Mouse (Mus musculus): ENCODE data around the gene BC030499. TPM values are rescaled to one million over a fixed set of nuclear protein-coding genes. Genes with fewer than 3 reads are reported as not detected.
A peak's percentile ranks its signal among the peaks of the same experiment; 100 is the strongest.
"Not testable (repeated sequence)": the region's sequence is repeated elsewhere in the genome, so short reads cannot be mapped to it uniquely, and the experiment has no call there.

BC030499 gene
- total RNA-seq (2015; ENCODE audit: low replicate concordance): not detected in 2 replicates
- total RNA-seq (2017; ENCODE audit: low replicate concordance): not detected in 2 replicates

DNA sequence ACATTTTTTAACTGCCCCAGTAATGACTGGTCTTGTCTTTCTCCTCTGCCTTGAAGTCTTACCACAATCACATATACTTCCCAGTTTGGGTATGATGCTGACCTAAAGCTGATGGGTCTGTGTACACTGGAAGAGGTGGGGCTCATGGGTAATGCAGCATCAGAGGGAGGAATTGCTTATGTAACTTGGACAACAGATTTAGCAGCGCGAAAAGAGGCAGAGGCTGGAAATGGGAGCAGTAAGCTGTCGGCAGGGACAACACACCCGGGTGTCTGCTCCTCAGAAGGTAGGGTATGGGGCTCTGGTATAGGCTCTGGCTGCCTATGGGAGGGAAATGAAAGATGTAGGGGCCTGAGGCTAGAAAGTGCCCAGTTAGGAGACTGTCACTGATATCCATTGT lies at the start of gene BC030499:
BC030499 (plus strand) TSS at position 188 of the 400 bp plus-strand sequence.
- no peak for ATAC-seq (replicated peaks; ENCODE audit: low FRiP score, poor library complexity, severe bottlenecking)

DNA sequence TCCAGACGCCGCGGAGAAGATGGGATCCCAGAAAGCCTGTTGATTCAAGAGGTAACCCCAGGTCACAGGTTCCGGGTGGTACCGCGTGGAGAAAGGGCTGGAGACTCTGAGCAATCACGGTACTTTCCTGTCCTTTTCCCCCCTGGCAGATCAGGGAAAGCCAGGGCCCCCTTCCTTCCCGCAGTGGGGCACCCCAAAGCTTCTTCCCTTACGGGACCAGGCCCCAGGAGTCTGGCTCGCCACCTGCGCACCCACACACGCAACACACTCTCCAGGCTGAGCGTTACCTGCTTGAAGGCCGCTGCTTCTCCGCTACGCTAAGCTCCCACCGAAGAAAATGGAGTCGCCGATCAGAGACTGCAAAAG lies 45.4 kb upstream of the BC030499 start:
- ATAC-seq (replicated peaks; ENCODE audit: low FRiP score, poor library complexity, severe bottlenecking): peak; percentile 47

DNA sequence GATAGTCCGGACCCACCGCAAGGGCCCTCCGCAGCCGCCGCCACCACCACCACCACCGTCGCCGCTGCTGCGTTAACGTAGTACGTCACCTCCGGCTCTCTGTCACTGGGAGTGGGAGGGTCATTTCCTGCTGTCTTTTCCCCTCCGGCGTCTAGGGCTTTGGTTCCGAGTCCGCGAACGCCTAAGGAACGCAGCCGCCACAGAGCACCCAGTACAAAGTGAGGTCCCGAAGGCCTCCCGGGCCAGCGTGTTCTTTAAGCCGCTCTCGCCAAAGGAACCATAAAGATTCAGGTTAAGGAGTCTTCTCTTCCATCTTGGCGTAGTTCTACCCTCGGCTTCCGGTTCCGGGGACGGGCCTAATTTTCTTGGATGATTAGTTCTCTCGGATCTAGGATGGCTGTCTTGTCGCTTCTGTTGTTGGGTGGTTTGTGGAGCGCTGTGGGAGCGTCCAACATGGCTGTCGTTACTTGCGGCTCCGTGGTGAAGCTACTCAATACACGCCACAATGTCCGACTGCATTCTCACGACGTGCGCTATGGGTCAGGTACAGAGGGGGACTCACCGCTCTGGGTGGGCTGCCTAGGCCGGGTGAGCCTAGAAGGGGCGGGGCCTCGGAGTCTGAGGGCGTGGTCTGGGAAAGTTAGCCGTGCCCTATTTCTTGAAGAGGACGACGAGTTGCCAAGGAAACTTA lies 44.9 kb upstream of the BC030499 start, which contains the start of the genes Sdf2 and Supt6:
Sdf2 (plus strand) TSS at position 120 of the 691 bp plus-strand sequence.
Supt6 (minus strand) TSS at position 361 of the 691 bp plus-strand sequence.
- peak; percentile 94 for ATAC-seq (replicated peaks; ENCODE audit: low FRiP score, poor library complexity, severe bottlenecking)

DNA sequence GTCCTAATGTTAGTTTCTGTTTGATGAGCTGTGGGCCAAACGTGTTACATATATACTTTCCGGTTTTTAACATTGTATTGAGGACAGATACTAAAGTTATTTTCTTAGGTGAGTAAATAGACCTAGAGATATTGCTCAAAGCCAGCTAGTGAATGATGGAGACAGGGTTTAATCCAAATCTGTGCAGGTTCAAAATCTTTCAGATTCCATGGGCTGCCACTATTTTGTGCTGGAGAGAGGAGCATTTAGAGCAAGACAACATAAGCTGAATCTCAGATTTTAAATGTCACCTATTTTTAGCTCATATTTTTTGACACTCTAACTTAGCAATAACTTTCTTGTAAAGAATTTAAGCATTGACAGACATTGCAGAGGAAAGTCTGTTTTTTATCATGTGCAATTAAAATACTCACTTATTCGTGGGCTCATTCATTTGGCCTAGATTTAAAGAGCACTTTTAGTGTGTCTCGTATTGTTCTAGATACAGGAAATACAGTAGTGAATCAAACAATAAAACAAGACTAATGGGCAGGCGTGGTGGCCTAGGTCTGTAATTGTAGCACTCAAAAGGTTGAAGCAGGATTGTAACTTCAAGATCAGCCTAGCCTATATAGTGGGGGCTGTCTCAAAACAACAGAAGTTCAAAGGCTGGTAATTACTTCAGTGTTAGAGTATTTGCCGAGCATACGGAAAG lies 44.2 kb upstream of the BC030499 start:
- no peak for ATAC-seq (replicated peaks; ENCODE audit: low FRiP score, poor library complexity, severe bottlenecking)

DNA sequence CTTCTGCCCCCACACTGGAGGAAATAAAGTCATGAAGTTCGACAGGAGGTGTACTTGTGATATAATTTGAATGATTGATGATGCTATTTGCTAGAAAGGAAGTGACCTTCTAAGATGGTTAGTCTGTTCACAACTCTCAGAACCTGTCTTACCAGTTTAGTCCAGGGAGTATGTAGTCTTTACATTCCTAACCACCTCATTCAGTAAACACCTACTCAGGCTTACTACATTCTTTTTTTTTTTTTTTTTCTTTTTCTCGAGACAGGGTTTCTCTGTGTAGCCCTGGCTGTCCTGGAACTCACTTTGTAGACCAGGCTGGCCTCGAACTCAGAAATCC lies 43.7 kb upstream of the BC030499 start:
- no peak for ATAC-seq (replicated peaks; ENCODE audit: low FRiP score, poor library complexity, severe bottlenecking)

DNA sequence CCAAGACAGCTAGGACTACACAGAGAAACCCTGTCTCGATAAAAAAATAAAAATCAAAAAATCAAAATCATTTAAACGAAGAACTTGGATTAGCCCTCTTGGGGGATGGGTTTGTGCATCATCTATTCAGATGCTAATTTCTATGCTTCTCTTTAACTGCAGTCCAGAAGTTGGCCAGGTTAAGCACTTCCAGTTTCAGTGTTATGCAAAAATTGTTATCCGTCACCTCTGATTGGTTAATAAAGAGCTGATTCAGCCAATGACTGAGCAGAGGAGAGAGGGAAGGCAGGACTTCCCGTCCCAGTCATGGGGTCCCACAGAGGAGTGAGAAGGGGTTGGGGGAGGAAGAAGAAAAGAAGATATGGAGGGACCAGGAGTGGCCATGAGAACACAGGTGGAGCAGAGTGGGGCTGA lies 42.9 kb upstream of the BC030499 start:
- ATAC-seq (replicated peaks; ENCODE audit: low FRiP score, poor library complexity, severe bottlenecking): no peak

DNA sequence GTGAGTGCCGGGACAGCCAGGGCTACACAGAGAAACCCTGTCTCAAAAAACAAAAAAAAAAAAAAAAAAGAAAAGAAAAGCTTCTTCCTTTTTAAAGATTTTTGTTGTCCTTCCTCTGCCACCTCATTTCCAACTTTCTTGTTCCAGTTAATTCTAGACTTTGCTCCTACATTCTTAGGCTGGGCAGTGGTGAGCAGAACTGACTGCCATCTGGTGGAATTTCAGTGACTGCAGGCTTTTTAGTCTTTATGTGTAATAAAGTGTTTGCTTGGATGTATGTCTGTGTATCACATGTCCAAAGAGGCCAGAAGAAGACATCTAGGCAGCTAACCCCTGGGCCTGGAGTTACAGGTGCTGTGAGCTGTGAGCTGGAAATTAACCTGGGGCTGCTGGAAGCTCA lies 34.0 kb upstream of the BC030499 start:
- no peak for ATAC-seq (replicated peaks; ENCODE audit: low FRiP score, poor library complexity, severe bottlenecking)

DNA sequence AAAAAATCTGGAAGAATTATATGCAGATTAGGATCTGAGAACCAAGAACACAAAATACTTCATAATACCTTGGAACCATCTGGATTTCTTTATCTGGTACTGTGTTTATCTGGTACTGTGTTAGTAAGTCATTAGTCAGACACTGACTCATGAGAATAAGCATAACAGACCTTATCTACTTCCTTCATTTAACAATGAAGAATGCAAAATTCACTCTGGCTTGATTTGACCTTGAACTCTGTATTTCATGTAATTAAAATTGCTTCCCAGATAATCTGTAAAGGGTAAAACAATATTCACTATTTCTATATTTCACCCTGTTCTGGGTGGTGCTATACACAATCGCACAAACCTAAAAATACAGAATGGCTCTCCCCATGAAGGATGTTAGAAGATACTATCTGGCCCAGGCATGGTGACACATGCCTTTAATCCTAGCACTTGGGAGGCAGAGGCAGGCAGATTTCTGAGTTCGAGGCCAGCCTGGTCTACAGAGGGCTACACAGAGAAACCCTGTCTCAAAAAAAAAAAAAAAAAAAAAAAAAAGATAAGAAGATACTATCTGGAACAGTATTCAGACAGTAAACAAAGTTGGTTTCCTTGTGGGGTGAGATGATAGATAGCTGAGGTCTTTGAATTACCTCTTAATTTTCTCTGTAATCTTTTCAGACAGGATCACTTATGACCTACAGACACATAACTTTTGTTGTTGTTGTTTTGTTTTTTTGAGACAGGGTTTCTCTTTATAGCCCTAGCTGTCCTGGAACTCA lies 30.0 kb upstream of the BC030499 start:
- ATAC-seq (replicated peaks; ENCODE audit: low FRiP score, poor library complexity, severe bottlenecking): no peak

DNA sequence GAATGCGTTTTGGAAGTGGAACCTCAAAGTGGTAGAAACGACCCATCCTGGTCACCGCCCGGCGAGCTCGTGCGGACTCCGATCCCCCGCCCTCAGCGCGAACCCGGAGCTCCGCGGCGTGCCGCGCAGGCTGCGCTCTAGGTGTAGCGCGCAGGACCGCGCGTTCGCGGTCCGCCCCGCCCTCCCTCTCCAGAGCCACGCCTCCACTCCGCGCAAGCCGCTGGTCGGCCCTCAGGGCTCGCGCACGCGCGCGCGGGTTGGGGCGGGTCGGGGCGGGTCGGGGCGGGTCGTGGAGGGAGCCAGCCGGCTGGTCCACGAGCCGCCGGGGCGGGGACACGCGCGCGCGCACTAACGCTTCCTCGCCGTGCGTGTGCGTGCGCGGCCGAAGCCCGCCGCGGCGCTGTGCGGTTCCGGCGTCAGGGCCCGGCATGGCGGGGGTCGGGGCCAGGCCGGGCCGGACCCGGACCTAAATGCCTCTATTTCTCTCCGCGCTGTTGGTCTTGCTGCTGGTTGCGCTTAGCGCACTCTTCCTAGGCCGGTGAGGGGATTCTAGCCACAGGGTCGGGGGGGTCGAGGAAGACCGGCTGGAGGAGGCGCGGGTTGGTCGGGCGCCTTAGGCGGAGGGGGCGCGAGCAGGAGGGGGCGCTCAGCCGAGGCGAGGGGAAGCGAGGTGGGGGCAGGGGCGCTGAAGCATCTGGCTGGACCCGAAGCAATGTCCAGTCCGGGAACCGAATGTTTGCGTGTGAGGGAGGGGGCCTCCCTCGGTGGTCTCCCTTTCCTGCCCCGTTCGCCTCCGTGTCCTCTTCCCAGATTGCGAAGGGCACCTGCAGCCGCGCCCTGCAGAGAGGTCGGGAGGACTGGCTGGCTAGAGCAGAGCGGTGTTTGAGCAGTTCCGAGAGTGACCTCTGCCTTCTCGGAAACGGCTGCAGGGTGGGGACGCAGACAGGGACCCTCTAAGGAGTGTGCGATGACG lies 29.0 kb upstream of the BC030499 start, which contains the start of gene 2610507B11Rik:
2610507B11Rik (plus strand) TSS at position 373 of the 973 bp plus-strand sequence.
- ATAC-seq (replicated peaks; ENCODE audit: low FRiP score, poor library complexity, severe bottlenecking): peak; percentile 96

DNA sequence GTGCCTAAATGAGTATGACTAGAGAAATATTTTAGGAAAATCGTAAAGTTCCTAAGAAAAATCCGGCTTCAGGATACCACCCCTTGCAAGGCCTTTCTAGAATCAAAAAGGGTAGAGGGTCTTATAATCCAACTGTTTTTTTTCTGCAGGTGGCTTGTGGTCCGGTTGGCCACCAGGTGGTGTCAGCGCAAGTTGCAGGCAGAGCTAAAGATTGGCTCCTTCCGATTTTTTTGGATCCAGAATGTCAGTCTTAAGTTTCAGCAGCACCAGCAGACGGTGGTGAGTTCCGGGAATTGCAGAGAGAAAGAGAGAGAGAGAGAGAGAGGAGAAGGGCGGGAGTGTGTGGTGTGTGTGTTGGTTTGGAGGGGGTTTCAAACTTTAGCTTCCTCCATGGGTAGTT lies 28.1 kb upstream of the BC030499 start:
- ATAC-seq (replicated peaks; ENCODE audit: low FRiP score, poor library complexity, severe bottlenecking): peak; percentile 50

DNA sequence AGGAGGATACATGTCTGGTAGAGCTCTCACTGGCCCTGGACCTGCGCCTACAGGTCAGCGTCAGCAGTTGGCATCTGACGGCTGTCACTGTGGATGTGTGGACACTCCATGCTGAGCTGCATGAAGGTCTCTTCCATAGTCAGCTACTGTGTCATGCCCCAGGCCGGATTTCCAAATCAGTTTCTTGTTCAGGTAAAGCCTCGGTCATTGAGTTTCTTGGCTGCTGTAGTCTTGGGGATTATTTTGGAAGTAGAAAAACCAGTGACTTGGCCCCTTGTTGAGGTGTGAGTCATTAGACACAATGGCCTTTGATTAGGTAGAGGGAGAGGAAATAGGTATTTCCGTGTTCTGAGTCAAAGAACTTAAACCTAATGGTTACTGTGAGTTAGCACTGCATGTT lies 25.1 kb upstream of the BC030499 start:
- ATAC-seq (replicated peaks; ENCODE audit: low FRiP score, poor library complexity, severe bottlenecking): no peak

DNA sequence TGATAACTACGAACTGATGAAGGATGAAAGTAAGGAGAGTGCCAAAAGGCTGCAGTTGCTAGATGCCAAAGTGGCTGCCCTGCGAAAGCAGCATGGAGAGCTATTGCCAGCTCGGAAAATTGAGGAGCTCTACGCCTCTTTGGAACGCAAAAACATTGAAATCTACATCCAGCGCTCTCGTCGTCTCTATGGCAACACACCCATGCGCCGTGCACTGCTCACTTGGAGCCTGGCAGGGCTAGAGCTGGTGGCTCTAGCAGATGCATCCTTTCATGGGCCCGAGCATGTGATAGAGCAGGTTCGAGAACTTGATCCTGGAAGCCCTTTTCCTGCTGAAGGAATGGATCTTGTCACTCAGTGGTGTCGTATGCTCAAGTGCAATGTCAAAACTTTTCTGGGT lies 18.7 kb upstream of the BC030499 start:
- no peak for ATAC-seq (replicated peaks; ENCODE audit: low FRiP score, poor library complexity, severe bottlenecking)

DNA sequence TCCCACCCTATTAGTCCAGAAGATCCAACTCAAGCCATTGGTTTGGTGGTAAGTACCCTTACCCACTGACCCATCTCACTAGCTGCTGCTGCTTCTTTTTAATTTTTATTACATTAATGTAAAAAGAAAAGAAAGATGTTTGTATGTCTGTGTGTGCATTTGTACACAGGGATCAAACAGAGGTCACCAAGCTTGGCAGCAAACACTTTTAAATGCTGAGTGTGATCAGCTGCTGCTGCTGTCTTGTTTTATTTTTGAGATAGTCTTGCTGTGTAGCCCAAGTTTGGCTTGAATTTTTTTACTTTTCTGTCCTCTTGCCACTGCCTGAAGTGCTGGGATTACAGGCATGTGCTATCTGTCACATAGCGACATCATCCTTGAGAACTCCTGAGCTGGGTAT lies 15.0 kb upstream of the BC030499 start:
- no peak for ATAC-seq (replicated peaks; ENCODE audit: low FRiP score, poor library complexity, severe bottlenecking)

DNA sequence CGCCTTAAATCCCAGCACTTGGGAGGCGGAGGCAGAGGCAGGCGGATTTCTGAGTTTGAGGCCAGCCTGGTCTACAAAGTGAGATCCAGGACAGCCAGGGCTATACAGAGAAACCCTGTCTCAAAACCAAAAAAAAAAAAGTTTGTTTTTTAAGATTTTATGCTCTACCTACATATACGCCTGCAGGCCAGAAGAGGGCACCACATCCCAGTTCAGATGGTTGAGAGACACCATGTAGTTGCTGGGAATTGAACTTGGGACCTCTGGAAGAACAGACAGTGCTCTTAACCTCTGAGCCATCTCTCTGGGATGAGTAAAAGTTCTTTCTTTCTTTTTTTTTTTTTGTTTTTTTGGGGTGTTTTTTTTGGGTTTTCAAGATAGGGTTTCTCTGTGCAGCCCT lies 14.5 kb upstream of the BC030499 start:
- not testable (repeated sequence) for ATAC-seq (replicated peaks; ENCODE audit: low FRiP score, poor library complexity, severe bottlenecking)

DNA sequence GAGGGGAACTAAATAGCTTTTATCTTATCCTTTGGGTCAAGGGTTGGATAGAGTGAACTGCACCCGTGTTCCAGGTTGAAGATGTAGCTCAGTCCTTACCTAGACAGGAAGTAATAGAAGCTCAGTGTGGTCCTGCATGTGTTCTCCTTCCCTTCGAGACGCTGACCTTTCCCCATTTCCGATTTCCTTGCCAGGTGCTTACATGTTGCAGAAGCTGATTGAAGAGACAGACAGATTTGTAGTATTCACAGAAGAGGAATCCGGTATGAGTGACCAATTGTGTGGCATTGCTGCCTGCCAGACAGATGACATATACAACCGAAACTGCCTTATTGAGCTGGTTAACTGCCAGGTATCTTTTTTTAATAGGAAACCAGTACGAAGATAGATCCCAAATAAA lies 11.8 kb upstream of the BC030499 start:
- no peak for ATAC-seq (replicated peaks; ENCODE audit: low FRiP score, poor library complexity, severe bottlenecking)

DNA sequence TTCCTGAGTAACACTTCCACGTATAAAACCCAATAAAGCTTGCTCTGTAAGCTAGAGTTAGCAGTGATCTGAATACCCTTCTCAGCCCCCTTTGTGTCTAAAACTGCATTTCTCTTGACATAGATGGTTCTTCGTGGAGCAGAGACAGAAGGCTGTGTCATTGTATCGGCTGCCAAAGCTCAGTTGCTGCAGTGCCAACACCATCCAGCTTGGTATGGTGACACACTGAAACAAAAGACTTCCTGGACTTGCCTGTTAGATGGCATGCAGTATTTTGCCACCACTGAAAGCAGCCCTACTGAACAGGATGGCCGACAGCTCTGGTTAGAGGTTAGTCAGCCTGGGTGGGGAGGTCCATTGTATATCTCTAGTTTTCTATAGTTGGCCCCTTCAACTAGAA lies 11.1 kb upstream of the BC030499 start:
- ATAC-seq (replicated peaks; ENCODE audit: low FRiP score, poor library complexity, severe bottlenecking): no peak

DNA sequence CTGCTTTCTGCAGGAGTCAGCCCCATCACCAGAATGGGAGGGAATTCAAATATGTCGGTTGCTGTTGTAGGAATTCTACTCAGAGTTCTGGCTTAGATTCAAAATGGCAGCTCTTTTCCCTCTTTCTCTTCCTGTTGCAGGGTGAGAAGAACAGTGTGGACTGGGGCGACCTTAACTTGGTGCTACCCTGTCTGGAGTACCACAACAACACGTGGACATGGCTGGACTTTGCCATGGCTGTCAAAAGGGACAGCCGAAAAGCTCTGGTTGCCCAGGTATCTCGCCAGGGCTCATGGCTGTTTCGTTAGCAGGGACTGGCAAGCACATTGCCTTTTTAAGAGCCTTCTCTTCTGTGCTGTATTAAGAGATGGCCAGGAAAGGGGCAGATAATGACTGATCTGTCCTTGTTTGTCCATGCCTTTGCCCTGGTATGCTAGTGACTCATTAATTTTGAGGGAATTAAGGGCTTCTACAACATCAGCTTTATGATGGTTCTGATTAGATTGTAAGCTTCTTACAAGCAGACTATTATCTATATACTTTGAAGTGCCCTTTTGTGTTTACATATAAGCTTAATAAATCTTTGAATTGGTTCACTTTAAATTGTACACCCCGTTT lies 1.4 kb upstream of the BC030499 start:
- ATAC-seq (replicated peaks; ENCODE audit: low FRiP score, poor library complexity, severe bottlenecking): no peak

DNA sequence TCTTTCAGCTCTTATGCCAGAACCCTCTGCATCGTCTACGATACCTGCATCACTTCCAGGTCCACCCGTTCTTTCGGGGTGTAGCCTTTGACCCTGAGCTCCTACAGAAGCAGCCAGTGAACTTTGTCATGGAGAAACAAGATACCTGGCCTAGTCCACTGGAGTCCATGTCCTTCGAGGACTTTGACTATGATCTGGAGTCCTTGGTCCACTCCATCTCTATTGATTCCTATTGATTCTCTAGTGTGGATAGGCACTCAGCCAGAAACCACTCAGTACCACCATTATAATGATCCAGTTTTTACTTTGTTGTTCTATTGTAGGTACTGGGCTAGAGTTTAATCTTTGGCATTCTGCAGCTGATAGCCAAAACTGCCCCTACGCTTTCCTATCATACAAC lies 3.9 kb downstream of the BC030499 start:
- no peak for ATAC-seq (replicated peaks; ENCODE audit: low FRiP score, poor library complexity, severe bottlenecking)

DNA sequence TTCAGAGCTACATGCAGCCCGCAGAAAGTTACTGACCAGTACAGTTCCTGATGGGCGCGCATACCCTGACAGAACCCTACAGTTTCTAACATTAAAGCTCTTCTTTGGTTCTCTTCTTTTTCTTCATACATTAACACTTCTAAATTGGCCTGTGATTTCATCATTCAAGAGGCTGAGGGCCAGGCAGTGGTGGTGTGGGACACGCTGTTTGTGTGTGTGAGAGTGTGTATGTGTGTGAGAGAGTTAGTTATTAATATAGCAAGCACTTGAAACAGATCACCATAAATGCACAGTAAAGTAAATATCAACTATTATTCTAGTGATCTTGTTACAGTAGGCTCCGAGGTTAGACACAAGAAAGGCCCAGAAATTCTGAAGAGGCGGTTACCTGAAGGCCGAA lies 10.3 kb downstream of the BC030499 start:
- no peak for ATAC-seq (replicated peaks; ENCODE audit: low FRiP score, poor library complexity, severe bottlenecking)

Data from erythroid progenitor cell, adult 5-6 weeks (primary cell).